Mouse (Mus musculus) forelimb bud, embryonic 11.5 days (tissue): ENCODE measurements at regions not wholly inside any gene's neighbourhood (a gene's known extent, or its start where the extent isn't known, plus 50 kb on each side); places are given as distances from the start of the nearest gene placed in this dataset.
"Not testable (repeated sequence)": the region's sequence is repeated elsewhere in the genome, so short reads cannot be mapped to it uniquely, and the experiment has no call there.

Experiments used
- DNase-seq: peaks from one replicate; pipeline ENCODE4 v3.0.0-alpha.2; 2012; ENCODE audit warnings: low read depth, low spot score

- DNase-seq, result peak; percentile 63
These were observed 107.0 kb upstream of the Rhobtb1 start for GRCm38 (mm10) chr10:69044171-69044651.

DNA sequence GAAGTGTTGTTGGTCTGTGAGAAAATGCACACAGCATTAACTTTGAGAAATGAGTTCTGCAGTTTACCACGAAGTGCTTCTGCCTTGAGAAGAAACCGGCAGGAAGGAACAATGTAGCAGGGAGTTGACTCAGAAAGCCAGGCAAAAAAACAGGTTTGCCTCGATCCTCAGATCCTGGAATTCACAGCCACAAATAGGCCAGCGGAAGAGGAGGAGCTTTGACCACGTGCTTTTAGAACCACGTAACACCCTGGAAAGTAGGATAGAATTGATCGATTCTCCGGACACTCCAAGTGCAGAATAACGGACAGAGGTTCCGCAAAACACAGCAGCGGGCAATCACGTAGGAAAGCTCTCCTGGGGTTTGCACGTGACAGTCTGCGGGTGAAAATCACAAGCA, 106.0 kb upstream of the Rhobtb1 start:
- DNase-seq, result no peak

- peak; percentile 35 for DNase-seq
These were observed 105.2 kb upstream of the Rhobtb1 start for GRCm38 (mm10) chr10:69046008-69046555.

DNA sequence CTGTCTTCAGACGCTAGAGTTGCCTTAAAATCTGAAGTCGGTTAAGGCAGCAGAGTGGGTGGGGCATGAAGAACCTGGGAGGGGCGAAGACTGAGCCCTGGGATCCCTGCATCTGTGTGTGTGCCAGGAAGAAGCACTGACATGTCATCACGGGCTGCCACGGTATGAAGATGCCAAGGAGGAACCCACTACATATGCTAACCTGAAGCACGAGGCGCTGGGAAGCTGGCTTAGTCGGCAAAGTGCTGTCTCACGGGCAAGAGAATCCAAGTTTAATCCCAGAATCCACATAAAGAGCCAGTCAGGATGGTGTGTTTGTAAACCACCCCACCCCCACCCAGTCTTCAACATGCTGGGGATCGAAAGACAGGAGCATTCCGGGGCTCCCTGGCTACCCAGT, 73.2 kb upstream of the Rhobtb1 start:
- DNase-seq, result no peak

- no peak for DNase-seq
These were observed 65.0 kb upstream of the Rhobtb1 start for GRCm38 (mm10) chr10:69086184-69086583.

DNA sequence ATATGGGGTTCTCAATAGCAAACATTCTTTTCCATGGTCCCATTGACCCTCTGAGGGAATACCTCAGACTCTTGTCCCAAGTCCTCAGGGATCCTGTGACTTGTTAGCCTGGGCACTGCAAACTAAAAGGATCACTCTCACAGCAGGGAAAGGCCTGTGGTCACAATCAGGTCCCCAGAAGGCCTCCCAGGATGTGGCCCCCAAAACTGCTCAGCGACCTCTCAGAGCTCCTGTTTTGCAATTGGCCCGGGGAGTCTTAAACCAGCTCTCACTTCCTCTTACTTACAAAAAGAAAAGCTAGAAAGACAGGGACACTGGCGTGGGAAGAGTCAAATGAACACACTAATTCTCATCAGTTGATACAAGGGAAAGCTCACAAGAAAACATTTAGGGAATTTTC, 59.4 kb upstream of the Rhobtb1 start:
- DNase-seq, result no peak

GRCm38 (mm10) chr10:69100021-69100420, 51.2 kb upstream of the Rhobtb1 start:
- no peak for DNase-seq

DNA sequence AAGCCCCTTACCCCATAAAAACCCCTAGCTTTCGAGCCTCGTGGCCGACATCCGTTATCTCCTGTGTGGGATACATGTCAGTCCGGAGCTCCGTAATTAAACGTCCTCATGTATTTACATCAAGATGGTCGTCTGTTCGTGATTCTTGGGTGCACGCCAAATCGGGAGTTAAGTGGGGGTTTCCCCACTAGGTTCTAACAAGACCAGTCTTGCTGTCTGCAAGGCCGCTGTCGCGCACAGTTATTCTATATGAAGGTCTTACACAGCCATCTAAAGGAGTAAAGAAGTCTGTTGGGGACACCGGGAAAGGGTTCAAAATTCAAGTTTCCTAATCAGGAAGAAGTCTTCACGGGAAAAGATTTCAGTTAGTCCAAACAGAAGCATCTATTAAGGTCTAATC, 50.5 kb upstream of the Rhobtb1 start:
- not testable (repeated sequence) for DNase-seq
